Mouse (Mus musculus) megakaryocyte, embryonic 14.5 days (primary cell): ENCODE results near the gene Sorl1.

Experiments used
- FLI1 ChIP-seq: IDR thresholded peaks from 2 replicates; pipeline ENCODE4 v1.6.1; 2012; ENCODE audit warnings: low read length, inconsistent platforms, mixed read lengths
- GATA1 ChIP-seq: IDR thresholded peaks from 3 replicates; pipeline ENCODE4 v1.6.1; 2012; ENCODE audit warnings: mixed read lengths, low read length, inconsistent platforms, borderline replicate concordance

DNA sequence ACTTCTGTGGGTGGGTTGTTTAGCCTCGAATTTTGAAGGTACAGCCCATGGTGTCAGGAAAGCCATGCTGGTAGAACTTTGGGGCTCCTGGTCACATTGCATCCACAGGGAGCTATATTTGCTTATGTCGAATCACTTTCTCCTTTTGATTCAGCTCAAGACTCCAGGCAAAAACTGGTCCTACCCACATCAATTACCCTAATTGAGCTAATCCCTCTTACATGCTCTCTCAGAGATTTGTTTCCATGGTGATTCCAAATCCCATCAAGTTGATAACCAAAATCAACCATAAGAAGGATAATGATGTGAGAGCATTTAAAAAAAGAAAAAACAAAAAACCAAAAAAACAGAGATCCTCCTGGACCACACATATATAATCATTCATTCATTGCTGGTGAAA is 75.6 kb downstream of the Sorl1 start:
- no peak for TF ChIP-seq GATA1
- TF ChIP-seq FLI1, result no peak
